Mouse (Mus musculus) stomach, embryonic 14.5 days (tissue): ENCODE results near the gene Prpsap2. TPM values are rescaled to one million over a fixed set of nuclear protein-coding genes. Genes with fewer than 3 reads are reported as not detected.

ENCODE experiments used
- ATAC-seq: fragments of 200-750 bp; cut with Nextera tagmentation; 2 replicates; pipeline ENCODE4 v1.8.0; 2017; ENCODE audit warnings: low read depth, moderate TSS enrichment; ENCODE audit not compliant: insufficient number of reproducible peaks, insufficient read depth, low FRiP score
- H3K27ac ChIP-seq: fragments of 300-500 bp; sonication (generic); 2 replicates; pipeline ENCODE4 v1.5.1; 2014; ENCODE audit warnings: mild to moderate bottlenecking, low read length, moderate library complexity, mixed read lengths
- H3K27me3 ChIP-seq: fragments of 300-500 bp; sonication (generic); 2 replicates; pipeline ENCODE4 v1.6.1; 2014; ENCODE audit warnings: low read length, control low read depth, mixed read lengths; ENCODE audit not compliant: control insufficient read depth, insufficient read depth
- H3K36me3 ChIP-seq: fragments of 300-500 bp; sonication (generic); 2 replicates; pipeline ENCODE4 v1.6.1; 2014; ENCODE audit warnings: mild to moderate bottlenecking, control low read depth, low read length, moderate library complexity, mixed read lengths; ENCODE audit not compliant: control insufficient read depth, insufficient read depth
- H3K4me1 ChIP-seq: fragments of 300-500 bp; sonication (generic); 2 replicates; pipeline ENCODE4 v1.6.1; 2014; ENCODE audit warnings: low read length, control low read depth, mixed read lengths; ENCODE audit not compliant: control insufficient read depth, insufficient read depth
- H3K4me2 ChIP-seq: fragments of 300-500 bp; sonication (generic); replicated peaks from 2 replicates; pipeline ENCODE4 v1.6.1; 2014; ENCODE audit warnings: low read depth, low read length, control low read depth
- H3K4me3 ChIP-seq: fragments of 300-500 bp; sonication (generic); 2 replicates; pipeline ENCODE4 v1.5.1; 2014; ENCODE audit warnings: low read depth, low read length, control low read depth
- H3K9ac ChIP-seq: fragments of 300-500 bp; sonication (generic); replicated peaks from 2 replicates; pipeline ENCODE4 v1.6.1; 2014; ENCODE audit warnings: low read depth, mild to moderate bottlenecking, control low read depth, low read length, moderate library complexity, mixed read lengths
- H3K9me3 ChIP-seq: fragments of 300-500 bp; sonication (generic); 2 replicates; pipeline ENCODE4 v1.6.1; 2016; ENCODE audit warnings: low read depth, low read length, control low read depth; ENCODE audit not compliant: control insufficient read depth
- WGBS: fragments of 180-500 bp; shearing (Covaris S2); extraction: QIAGEN DNeasy Blood & Tissue Kit; methylation state at CpG from one replicate; pipeline ENCODE4 v1.1.7; 2014; 5-methylcytosine and 5-hydroxymethylcytosine counted together
- polyA plus RNA-seq: library from polyadenylated mRNA; unstranded; fragments of >200 nt; fragmentation: Nextera tagmentation; extraction: Ambion mirVana; gene quantifications from 2 replicates; pipeline ENCODE4 v1.2.1, GENCODE M21; 2014

Prpsap2 gene
- polyA plus RNA-seq, 1 experiment from 2014 or later: 25.4 TPM

DNA sequence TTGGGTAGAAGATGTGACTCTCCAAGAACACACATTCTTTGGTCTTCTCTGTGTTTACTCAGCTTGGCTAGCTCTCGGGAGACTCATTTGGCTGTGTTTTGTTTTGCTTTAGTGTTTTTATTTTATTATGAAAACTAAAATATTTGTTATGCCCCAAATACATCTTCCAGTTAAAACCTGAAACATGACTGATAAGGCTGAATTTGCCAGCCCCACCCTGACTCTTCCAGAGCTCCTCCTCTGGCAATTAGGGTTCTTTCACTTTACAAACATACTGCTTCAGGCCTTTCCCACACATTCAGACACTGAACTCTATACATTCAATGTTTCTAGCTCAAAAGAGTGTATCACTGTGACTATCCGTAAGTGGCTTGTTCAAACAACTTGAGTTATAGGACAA, 4.7 kb downstream of the Prpsap2 start:
- WGBS: 78% methylated on average over 2 of the region's 2 CpGs
- no peaks in the 10 kb centered on the region for H3K9me3 ChIP-seq
- peaks cover 35% of the 10 kb centered on the region for H3K36me3 ChIP-seq
- H3K27ac ChIP-seq: no peak overlapping the region
- no peak overlapping the region for H3K4me3 ChIP-seq
- ATAC-seq: no peak
- peaks cover 5% of the 10 kb centered on the region; the same call in 1 of the 2 replicates for H3K4me1 ChIP-seq
- H3K4me2 ChIP-seq: no peak overlapping the region
- no peaks in the 10 kb centered on the region for H3K27me3 ChIP-seq
- H3K9ac ChIP-seq: no peak overlapping the region

DNA sequence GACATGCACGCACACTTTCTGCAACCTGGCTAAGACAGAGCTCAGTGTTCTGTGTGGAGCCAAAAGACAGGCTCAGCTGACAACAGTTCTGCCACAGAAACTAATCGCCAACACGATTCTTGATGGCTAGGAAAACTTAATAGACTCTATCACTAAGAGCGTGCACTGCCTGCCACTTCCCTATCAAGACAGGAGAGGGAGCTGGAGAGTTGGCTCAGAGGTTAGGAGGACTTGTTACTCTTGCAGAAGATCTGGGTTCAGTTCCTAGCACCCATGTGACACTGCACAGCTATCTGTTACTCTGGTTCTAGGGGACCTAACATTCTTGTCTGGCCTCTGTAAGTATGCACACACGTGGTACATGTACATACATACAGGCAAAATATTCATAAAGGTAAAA, 10.3 kb downstream of the Prpsap2 start:
- H3K9me3 ChIP-seq: no peaks in the 10 kb centered on the region
- H3K27me3 ChIP-seq: no peaks in the 10 kb centered on the region
- H3K4me3 ChIP-seq: no peak overlapping the region
- no peak for ATAC-seq
- WGBS: 82% methylated on average over 5 of the region's 5 CpGs
- no peaks in the 10 kb centered on the region for H3K4me1 ChIP-seq
- no peak overlapping the region for H3K4me2 ChIP-seq
- H3K36me3 ChIP-seq: peaks cover 56% of the 10 kb centered on the region
- no peak overlapping the region for H3K27ac ChIP-seq
- no peak overlapping the region for H3K9ac ChIP-seq

DNA sequence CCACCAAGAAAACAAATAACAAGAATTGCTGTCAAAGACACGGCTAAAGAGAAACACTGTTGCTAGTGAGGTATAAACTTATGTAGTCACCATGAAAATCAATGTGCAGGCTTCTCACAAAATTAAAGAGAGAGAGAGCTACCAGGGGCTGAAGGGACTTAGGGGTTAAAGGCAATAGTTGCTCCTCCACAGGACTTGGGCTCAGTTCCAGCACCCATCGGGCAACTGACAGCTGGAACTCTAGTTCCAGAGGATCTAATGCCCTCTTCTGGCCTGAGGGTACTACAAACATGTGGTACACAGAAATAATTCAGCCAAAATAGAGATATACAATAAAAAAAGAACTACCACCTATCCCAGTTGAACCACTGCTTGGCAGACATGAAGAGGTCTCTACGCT, 14.7 kb downstream of the Prpsap2 start:
- Histone ChIP-seq H3K4me3 (no peak overlapping the region), H3K27ac (no peak overlapping the region), H3K9ac (no peak overlapping the region), H3K9me3 (no peaks in the 10 kb centered on the region), H3K27me3 (no peaks in the 10 kb centered on the region), H3K36me3 (peaks cover 37% of the 10 kb centered on the region), H3K4me2 (no peak overlapping the region), H3K4me1 (no peaks in the 10 kb centered on the region)
- ATAC-seq: no peak
- WGBS: 61% methylated on average over 3 of the region's 3 CpGs

DNA sequence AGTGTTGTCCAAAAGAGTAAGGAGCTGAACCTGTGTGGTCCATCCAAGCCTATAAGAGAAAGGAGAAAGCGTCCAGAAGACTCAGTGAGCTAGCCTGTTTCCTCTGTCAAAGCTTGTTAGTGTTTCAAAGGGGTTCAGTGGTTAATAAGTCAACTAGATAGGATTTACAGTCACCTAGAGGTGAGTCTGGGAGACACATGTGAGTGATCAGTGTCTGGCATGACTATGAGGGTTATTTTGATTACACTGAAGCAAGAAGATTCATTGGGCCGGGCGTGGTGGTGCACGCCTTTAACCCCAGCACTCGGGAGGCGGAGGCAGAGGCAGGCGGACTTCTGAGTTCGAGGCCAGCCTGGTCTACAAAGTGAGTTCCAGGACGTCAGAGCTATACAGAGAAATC, 16.1 kb downstream of the Prpsap2 start:
- WGBS: 94% methylated on average over 9 of the region's 9 CpGs
- no peak overlapping the region for H3K4me3 ChIP-seq
- no peaks in the 10 kb centered on the region for H3K27me3 ChIP-seq
- no peak overlapping the region for H3K9ac ChIP-seq
- no peaks in the 10 kb centered on the region for H3K4me1 ChIP-seq
- no peak overlapping the region for H3K27ac ChIP-seq
- no peak overlapping the region for H3K4me2 ChIP-seq
- peaks cover 35% of the 10 kb centered on the region for H3K36me3 ChIP-seq
- no peaks in the 10 kb centered on the region for H3K9me3 ChIP-seq
- ATAC-seq: no peak

DNA sequence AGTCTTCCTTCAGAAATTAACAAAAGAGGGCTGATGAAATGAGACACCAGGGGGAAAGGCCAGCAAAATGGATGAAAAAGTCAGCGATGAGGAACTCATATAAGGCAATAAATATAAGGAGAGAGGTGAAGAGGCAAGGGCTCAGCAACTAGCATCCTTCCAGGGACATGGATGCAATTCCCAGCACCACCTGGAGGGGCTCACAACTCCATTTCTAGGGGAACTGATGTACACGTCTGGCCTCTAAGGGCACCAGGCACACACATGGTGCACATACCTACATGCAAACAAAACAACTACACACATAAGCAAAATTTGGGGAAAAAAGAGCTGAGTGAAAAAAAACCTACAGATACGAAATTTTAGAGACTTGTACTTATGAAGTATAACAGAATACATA, 17.4 kb downstream of the Prpsap2 start:
- ATAC-seq: no peak
- no peak overlapping the region for H3K27ac ChIP-seq
- peaks cover 34% of the 10 kb centered on the region for H3K36me3 ChIP-seq
- H3K4me1 ChIP-seq: no peaks in the 10 kb centered on the region
- 64% methylated on average over 3 of the region's 3 CpGs for WGBS
- H3K4me3 ChIP-seq: no peak overlapping the region
- no peak overlapping the region for H3K9ac ChIP-seq
- H3K4me2 ChIP-seq: no peak overlapping the region
- no peaks in the 10 kb centered on the region for H3K9me3 ChIP-seq
- no peaks in the 10 kb centered on the region for H3K27me3 ChIP-seq

GRCm38 (mm10) chr11:61743768-61744167, 18.1 kb downstream of the Prpsap2 start:
- Histone ChIP-seq H3K9ac (no peak overlapping the region), H3K4me2 (no peak overlapping the region), H3K9me3 (no peaks in the 10 kb centered on the region), H3K4me3 (no peak overlapping the region), H3K36me3 (peaks cover 38% of the 10 kb centered on the region), H3K4me1 (no peaks in the 10 kb centered on the region), H3K27me3 (no peaks in the 10 kb centered on the region), H3K27ac (no peak overlapping the region)
- no peak for ATAC-seq
- 81% methylated on average over 3 of the region's 3 CpGs for WGBS

DNA sequence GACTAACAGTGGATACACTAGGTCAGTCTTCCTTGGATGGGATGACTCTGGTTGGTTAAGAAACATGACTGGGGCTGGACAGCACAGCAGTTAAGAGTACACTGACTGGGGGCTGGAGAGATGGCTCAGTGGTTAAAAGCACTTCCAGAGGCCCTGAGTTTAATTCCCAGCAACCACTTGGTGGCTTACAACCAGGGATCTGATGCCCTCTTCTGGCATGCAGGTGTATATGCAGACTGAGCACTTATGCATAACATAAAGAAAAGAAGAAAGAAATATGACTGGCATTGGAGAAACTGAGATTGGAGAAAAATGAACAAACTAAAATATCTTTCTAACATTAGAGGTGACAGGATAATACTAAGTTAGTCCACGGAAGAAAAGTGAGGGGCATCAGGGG, 21.4 kb downstream of the Prpsap2 start:
- Histone ChIP-seq H3K4me3 (no peak overlapping the region), H3K27ac (no peak overlapping the region), H3K4me1 (no peaks in the 10 kb centered on the region), H3K4me2 (no peak overlapping the region), H3K9ac (no peak overlapping the region), H3K27me3 (no peaks in the 10 kb centered on the region), H3K36me3 (peaks cover 59% of the 10 kb centered on the region), H3K9me3 (no peaks in the 10 kb centered on the region)
- WGBS: 97% methylated on average over 1 of the region's 1 CpGs
- ATAC-seq: no peak

GRCm38 (mm10) chr11:61737290-61737689, 24.6 kb downstream of the Prpsap2 start:
- no peak overlapping the region for H3K4me3 ChIP-seq
- no peak for ATAC-seq
- H3K4me1 ChIP-seq: no peaks in the 10 kb centered on the region
- WGBS: 89% methylated on average over 1 of the region's 1 CpGs
- no peaks in the 10 kb centered on the region for H3K9me3 ChIP-seq
- H3K4me2 ChIP-seq: no peak overlapping the region
- no peak overlapping the region for H3K27ac ChIP-seq
- H3K9ac ChIP-seq: no peak overlapping the region
- H3K36me3 ChIP-seq: peaks cover 67% of the 10 kb centered on the region
- no peaks in the 10 kb centered on the region for H3K27me3 ChIP-seq

GRCm38 (mm10) chr11:61732672-61733071, 29.2 kb downstream of the Prpsap2 start:
- Histone ChIP-seq H3K27me3 (no peaks in the 10 kb centered on the region), H3K4me3 (no peak overlapping the region), H3K36me3 (peaks cover 65% of the 10 kb centered on the region), H3K9me3 (no peaks in the 10 kb centered on the region), H3K4me1 (no peaks in the 10 kb centered on the region), H3K4me2 (no peak overlapping the region), H3K27ac (no peak overlapping the region), H3K9ac (no peak overlapping the region)
- no peak for ATAC-seq
- WGBS: 85% methylated on average over 7 of the region's 7 CpGs
